Mouse (Mus musculus) hindbrain, embryonic 15.5 days (tissue): ENCODE data around the gene Ciz1. TPM values are rescaled to one million over a fixed set of nuclear protein-coding genes. Genes with fewer than 3 reads are reported as not detected.

Experiments used
- ATAC-seq: fragments of 200-750 bp; cut with Nextera tagmentation; 2 replicates; pipeline ENCODE4 v1.8.0; 2017; ENCODE audit warnings: low read depth, moderate number of reproducible peaks, moderate TSS enrichment; ENCODE audit not compliant: low FRiP score
- H3K27ac ChIP-seq: fragments of 300-500 bp; sonication (generic); replicated peaks from 2 replicates; pipeline ENCODE4 v1.5.1; 2015; ENCODE audit warnings: mild to moderate bottlenecking, inconsistent platforms
- H3K27me3 ChIP-seq: fragments of 300-500 bp; sonication (generic); 2 replicates; pipeline ENCODE4 v1.6.1; 2015; ENCODE audit warnings: control low read depth, inconsistent platforms
- H3K36me3 ChIP-seq: fragments of 300-500 bp; sonication (generic); 2 replicates; pipeline ENCODE4 v1.6.1; 2015; ENCODE audit warnings: control low read depth, inconsistent platforms
- H3K4me1 ChIP-seq: fragments of 300-500 bp; sonication (generic); replicated peaks from 2 replicates; pipeline ENCODE4 v1.6.1; 2015; ENCODE audit warnings: control low read depth, inconsistent platforms
- H3K4me2 ChIP-seq: fragments of 300-500 bp; sonication (generic); 2 replicates; pipeline ENCODE4 v1.6.1; 2015; ENCODE audit warnings: moderate library complexity, mild to moderate bottlenecking, inconsistent platforms
- H3K4me3 ChIP-seq: fragments of 300-500 bp; sonication (generic); 2 replicates; pipeline ENCODE4 v1.5.1; 2015; ENCODE audit warnings: mild to moderate bottlenecking, inconsistent platforms
- H3K9ac ChIP-seq: fragments of 300-500 bp; sonication (generic); 2 replicates; pipeline ENCODE4 v1.6.1; 2015; ENCODE audit warnings: inconsistent platforms
- H3K9me3 ChIP-seq: fragments of 300-500 bp; sonication (generic); 2 replicates; pipeline ENCODE4 v1.6.1; 2016; ENCODE audit warnings: control low read depth, inconsistent platforms
- WGBS: fragments of 180-500 bp; shearing (Covaris S2); methylation state at CpG from one replicate; pipeline ENCODE4 v1.1.7; 2015; 5-methylcytosine and 5-hydroxymethylcytosine counted together
- polyA plus RNA-seq: library from polyadenylated mRNA; unstranded; fragments of >200 nt; fragmentation: Nextera tagmentation; extraction: Ambion mirVana; gene quantifications from 2 replicates; pipeline ENCODE4 v1.2.1, GENCODE M21; 2015

Gene Ciz1
- polyA plus RNA-seq, 1 experiment from 2014 or later: 60.7 TPM

GRCm38 (mm10) chr2:32312318-32312964 lies 39.7 kb upstream of the Ciz1 start:
- peak overlapping the region; percentile 93 for H3K4me2 ChIP-seq
- ATAC-seq: peak; percentile 53; the same call in 1 of the 2 replicates
- H3K27ac ChIP-seq: no peak overlapping the region
- H3K9me3 ChIP-seq: no peaks in the 10 kb centered on the region
- peak overlapping the region; percentile 49 for H3K9ac ChIP-seq
- H3K36me3 ChIP-seq: peaks cover 32% of the 10 kb centered on the region
- H3K4me1 ChIP-seq: peaks cover 19% of the 10 kb centered on the region
- 4% methylated on average over 46 of the region's 56 CpGs for WGBS
- H3K4me3 ChIP-seq: peak overlapping the region; percentile 47
- H3K27me3 ChIP-seq: peaks cover 6% of the 10 kb centered on the region; the same call in 1 of the 2 replicates

DNA sequence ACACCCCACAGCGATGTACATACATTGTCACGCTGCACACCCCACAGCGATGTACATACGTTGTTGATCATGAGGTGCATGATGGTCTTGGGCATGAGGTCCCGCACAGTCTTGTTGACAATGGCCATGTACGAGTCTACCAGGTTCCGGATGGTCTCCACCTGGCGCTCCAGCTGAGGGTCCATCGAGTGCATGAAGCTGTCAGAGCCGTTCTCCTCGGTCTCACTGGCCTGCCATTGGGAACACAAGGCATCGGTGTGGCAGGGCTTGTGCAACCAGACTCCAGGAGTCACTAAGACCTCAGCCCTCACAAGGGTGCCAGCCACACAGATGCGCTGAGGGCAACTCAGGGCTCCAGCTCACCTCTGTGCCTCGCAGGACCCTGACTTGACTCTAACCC lies 37.3 kb upstream of the Ciz1 start:
- Histone ChIP-seq H3K4me1 (peaks cover 27% of the 10 kb centered on the region), H3K27ac (no peak overlapping the region), H3K27me3 (peaks cover 6% of the 10 kb centered on the region; the same call in 1 of the 2 replicates), H3K4me3 (no peak overlapping the region), H3K9me3 (no peaks in the 10 kb centered on the region), H3K9ac (no peak overlapping the region), H3K36me3 (peaks cover 17% of the 10 kb centered on the region), H3K4me2 (no peak overlapping the region)
- no peak for ATAC-seq
- WGBS: 93% methylated on average over 14 of the region's 14 CpGs

GRCm38 (mm10) chr2:32315751-32316150 lies 36.4 kb upstream of the Ciz1 start:
- H3K27ac ChIP-seq: no peak overlapping the region
- no peaks in the 10 kb centered on the region for H3K9me3 ChIP-seq
- H3K27me3 ChIP-seq: peaks cover 11% of the 10 kb centered on the region
- H3K36me3 ChIP-seq: peaks cover 11% of the 10 kb centered on the region
- no peak overlapping the region for H3K9ac ChIP-seq
- no peak overlapping the region for H3K4me2 ChIP-seq
- H3K4me1 ChIP-seq: peaks cover 25% of the 10 kb centered on the region
- 37% methylated on average over 8 of the region's 8 CpGs for WGBS
- H3K4me3 ChIP-seq: no peak overlapping the region
- ATAC-seq: no peak

GRCm38 (mm10) chr2:32316887-32317656 lies 35.1 kb upstream of the Ciz1 start:
- peaks cover 22% of the 10 kb centered on the region for H3K4me1 ChIP-seq
- H3K4me3 ChIP-seq: no peak overlapping the region
- no peak overlapping the region for H3K4me2 ChIP-seq
- no peak overlapping the region for H3K9ac ChIP-seq
- H3K36me3 ChIP-seq: peaks cover 8% of the 10 kb centered on the region; the same call in 1 of the 2 replicates
- no peaks in the 10 kb centered on the region for H3K9me3 ChIP-seq
- H3K27me3 ChIP-seq: peaks cover 11% of the 10 kb centered on the region
- no peak overlapping the region; the same call in 1 of the 2 replicates for H3K27ac ChIP-seq
- no peak for ATAC-seq
- WGBS: 69% methylated on average over 20 of the region's 20 CpGs

DNA sequence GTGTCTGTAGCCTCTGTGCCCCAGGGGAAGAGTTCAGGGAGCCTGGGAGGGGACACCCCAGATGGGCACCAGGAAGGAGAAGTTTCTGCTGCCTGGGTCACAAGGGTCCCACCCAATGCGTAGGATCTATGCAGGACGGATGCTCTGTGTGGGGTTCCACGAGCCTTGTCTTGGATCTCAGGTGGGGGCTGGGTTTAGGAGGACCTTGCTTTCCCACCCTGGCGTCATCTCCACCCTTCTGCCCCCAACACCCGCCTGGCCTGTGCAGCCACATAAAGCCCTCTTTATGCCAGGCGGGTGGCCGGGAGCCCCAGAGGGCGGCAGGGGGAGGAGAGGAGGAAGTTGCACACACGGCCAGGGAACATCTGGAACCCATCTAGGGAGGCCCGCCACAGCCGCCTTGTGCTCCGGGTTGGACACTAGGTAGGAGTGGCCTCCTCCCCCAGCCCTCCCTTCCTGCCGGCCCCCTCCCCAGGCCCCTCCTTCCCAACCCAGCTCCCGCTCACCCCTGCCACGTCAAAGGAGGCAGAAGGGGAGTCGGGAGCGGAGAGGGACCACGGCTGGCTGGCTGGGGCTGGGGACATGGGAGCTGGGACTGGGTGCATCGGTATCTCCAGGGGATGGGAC lies 34.2 kb upstream of the Ciz1 start:
- WGBS: 18% methylated on average over 17 of the region's 19 CpGs
- H3K9ac ChIP-seq: no peak overlapping the region
- H3K4me2 ChIP-seq: peak overlapping the region; percentile 43
- H3K36me3 ChIP-seq: peaks cover 8% of the 10 kb centered on the region; the same call in 1 of the 2 replicates
- peaks cover 25% of the 10 kb centered on the region for H3K4me1 ChIP-seq
- peak; percentile 39; the same call in 1 of the 2 replicates for ATAC-seq
- no peak overlapping the region; the same call in 1 of the 2 replicates for H3K27ac ChIP-seq
- H3K9me3 ChIP-seq: no peaks in the 10 kb centered on the region
- H3K4me3 ChIP-seq: 0 out of 2 replicates have a peak overlapping the region, but pooled peaks have one; percentile 4
- peaks cover 11% of the 10 kb centered on the region for H3K27me3 ChIP-seq

- 80% methylated on average over 14 of the region's 14 CpGs for WGBS
- peak overlapping the region; percentile 43; the same call in 1 of the 2 replicates for H3K4me2 ChIP-seq
- H3K27ac ChIP-seq: no peak overlapping the region
- no peak overlapping the region for H3K4me3 ChIP-seq
- no peaks in the 10 kb centered on the region for H3K9me3 ChIP-seq
- H3K4me1 ChIP-seq: peaks cover 34% of the 10 kb centered on the region
- no peak overlapping the region for H3K9ac ChIP-seq
- H3K27me3 ChIP-seq: peaks cover 11% of the 10 kb centered on the region
- no peak for ATAC-seq
- peaks cover 8% of the 10 kb centered on the region; the same call in 1 of the 2 replicates for H3K36me3 ChIP-seq
These were observed 33.2 kb upstream of the Ciz1 start for GRCm38 (mm10) chr2:32318709-32319585.

DNA sequence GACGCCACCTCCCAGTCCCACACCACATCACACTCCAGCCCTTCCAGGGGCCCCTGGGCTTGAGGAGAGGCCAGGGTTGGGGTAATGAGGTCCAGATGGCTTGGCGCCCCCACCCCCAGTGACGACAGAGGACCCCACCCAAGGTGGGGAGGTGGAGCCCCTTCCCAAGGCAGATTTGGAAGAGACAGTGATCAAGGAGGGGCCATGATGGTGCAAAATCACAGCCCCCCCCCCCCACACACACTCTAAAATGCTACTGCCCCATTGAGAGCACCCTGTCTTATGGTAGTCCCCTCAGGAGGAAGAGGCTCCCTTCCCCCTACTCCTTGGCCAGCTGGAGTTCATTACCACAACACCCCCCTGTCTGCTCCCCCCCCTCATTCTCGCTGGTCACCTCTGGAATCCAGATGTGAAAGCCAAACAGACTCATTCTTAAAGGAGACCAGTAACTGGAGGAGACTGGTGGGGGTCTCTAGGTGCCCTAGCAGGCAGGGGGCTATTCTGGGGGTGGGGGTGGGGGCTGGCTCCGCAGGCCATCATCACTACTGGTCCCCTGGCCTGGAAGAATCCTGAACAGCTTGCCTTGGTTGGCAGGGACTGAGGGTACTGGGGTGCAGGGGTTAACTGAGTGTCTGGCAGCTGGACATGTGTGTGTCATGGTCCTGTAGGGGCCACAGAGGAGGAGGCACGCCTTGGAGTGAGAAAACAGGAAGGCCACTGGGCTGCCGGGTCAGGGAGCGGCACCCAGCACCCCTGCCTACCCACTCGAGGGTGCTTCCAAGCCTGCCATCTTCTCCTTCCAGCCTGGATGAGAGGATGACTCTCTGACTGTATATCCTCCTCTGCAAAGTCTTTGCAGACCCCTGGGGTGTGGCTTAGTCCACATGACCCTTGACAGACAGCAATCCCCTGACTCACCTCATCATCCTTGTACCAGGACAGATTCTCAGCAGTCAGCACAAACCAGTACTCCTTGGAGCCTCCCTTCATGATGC lies 32.2 kb upstream of the Ciz1 start:
- no peak overlapping the region for H3K27ac ChIP-seq
- no peak overlapping the region for H3K4me2 ChIP-seq
- H3K4me3 ChIP-seq: no peak overlapping the region
- peaks cover 9% of the 10 kb centered on the region for H3K27me3 ChIP-seq
- H3K9me3 ChIP-seq: no peaks in the 10 kb centered on the region
- H3K4me1 ChIP-seq: peaks cover 34% of the 10 kb centered on the region
- peaks cover 4% of the 10 kb centered on the region; the same call in 1 of the 2 replicates for H3K36me3 ChIP-seq
- no peak for ATAC-seq
- no peak overlapping the region for H3K9ac ChIP-seq
- 60% methylated on average over 9 of the region's 9 CpGs for WGBS

DNA sequence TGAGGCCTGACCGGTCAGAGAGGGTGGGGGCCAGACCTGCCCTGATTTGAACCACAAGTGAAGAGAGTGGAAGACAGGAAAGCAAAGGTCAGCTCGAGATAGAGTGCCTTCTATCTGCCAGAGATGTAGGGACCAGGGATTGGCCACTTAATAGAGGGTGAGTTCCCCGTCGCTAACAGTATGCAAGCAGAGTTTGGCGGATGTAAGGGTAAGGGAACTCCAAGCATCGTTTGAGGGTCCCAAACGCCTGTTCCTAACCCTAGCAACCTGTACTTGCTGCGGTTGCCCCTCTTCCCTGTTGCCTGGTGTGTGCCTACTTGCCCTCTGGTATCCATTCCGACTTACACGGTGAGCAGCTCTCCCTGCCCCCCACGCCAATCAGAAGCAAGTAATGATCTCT lies 31.4 kb upstream of the Ciz1 start:
- WGBS: 66% methylated on average over 11 of the region's 11 CpGs
- Histone ChIP-seq H3K9me3 (no peaks in the 10 kb centered on the region), H3K4me3 (no peak overlapping the region), H3K36me3 (peaks cover 3% of the 10 kb centered on the region; the same call in 1 of the 2 replicates), H3K4me2 (no peak overlapping the region), H3K27ac (no peak overlapping the region), H3K4me1 (peaks cover 34% of the 10 kb centered on the region), H3K9ac (no peak overlapping the region), H3K27me3 (peaks cover 8% of the 10 kb centered on the region; the same call in 1 of the 2 replicates)
- no peak for ATAC-seq

DNA sequence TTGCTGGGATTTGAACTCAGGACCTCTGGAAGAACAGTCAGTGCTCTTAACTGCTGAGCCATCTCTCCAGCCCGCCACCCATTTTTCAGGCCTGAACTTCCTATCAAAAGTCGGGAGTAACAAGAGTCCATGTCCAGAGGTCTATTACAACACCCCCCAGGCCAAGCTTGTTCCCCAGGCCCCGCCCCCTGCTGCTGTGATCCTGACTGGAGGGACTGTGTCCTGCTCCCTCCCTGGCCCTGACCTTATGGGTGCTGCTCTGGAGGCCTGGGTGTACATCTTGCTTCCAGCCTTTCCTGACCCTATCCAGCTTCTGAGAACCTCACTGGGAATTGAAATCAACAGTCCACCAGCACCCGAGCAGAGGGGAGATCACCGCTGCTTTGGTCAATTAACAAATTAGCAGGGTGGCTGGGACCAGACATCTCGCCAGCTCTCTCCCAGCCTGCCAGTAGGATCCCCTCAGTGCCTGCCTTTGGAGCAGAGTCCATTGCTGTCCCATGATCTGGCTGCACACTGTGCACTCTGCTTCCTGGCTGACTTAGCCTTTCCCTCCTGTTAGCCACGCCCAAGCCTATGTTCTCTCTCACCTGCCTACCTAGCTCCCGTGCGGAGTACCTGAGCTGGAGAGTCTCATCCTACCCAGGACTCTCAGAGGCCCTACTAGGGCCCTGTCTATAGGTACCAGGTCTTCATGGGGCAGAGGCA lies 30.4 kb upstream of the Ciz1 start:
- H3K27me3 ChIP-seq: peaks cover 8% of the 10 kb centered on the region; the same call in 1 of the 2 replicates
- no peak overlapping the region for H3K9ac ChIP-seq

More for the DNA sequence above, 30.4 kb upstream of the Ciz1 start:
- peaks cover 3% of the 10 kb centered on the region; the same call in 1 of the 2 replicates for H3K36me3 ChIP-seq
- H3K27ac ChIP-seq: peak overlapping the region; percentile 87
- peaks cover 34% of the 10 kb centered on the region for H3K4me1 ChIP-seq
- 74% methylated on average over 9 of the region's 9 CpGs for WGBS
- H3K9me3 ChIP-seq: no peaks in the 10 kb centered on the region
- no peak for ATAC-seq
- H3K4me3 ChIP-seq: no peak overlapping the region
- H3K4me2 ChIP-seq: no peak overlapping the region
